Mouse (Mus musculus) spleen, adult 2 months (tissue): ENCODE measurements at regions not wholly inside any gene's neighbourhood (a gene's known extent, or its start where the extent isn't known, plus 50 kb on each side); places are given as distances from the start of the nearest gene placed in this dataset.

Experiments used
- DNase-seq, 2 experiments: peaks; one replicate each; pipeline versions ENCODE4 v3.0.0 to v3.0.0-alpha.2; 2012 to 2021; ENCODE audit warnings: low spot score in 2 of 2, low read depth in 1 of 2
- H3K27ac ChIP-seq: fragments of 200-500 bp; 2 replicates; pipeline ENCODE4 v1.5.1; 2012; ENCODE audit warnings: low read length, inconsistent platforms; ENCODE audit not compliant: insufficient read depth
- H3K27me3 ChIP-seq: fragments of 200-500 bp; 2 replicates; pipeline ENCODE4 v1.6.1; 2012; ENCODE audit warnings: mild to moderate bottlenecking, moderate library complexity, low read length, inconsistent platforms; ENCODE audit not compliant: control insufficient read depth, insufficient read depth
- H3K36me3 ChIP-seq: fragments of 200-500 bp; 2 replicates; pipeline ENCODE4 v1.6.1; 2012; ENCODE audit warnings: mild to moderate bottlenecking, low read length, inconsistent platforms; ENCODE audit not compliant: control insufficient read depth, insufficient read depth
- H3K4me1 ChIP-seq: fragments of 200-500 bp; 2 replicates; pipeline ENCODE4 v1.6.1; 2011; ENCODE audit warnings: inconsistent platforms; ENCODE audit not compliant: control insufficient read depth, insufficient read depth, insufficient read length
- H3K4me3 ChIP-seq: fragments of 200-500 bp; 2 replicates; pipeline ENCODE4 v1.5.1; 2011; ENCODE audit warnings: mild to moderate bottlenecking, inconsistent platforms; ENCODE audit not compliant: insufficient read depth, insufficient read length; ENCODE audit errors: extremely low read depth
- CTCF ChIP-seq: fragments of 200-500 bp; IDR thresholded peaks from 2 replicates; pipeline ENCODE4 v1.5.1; 2011; ENCODE audit warnings: mild to moderate bottlenecking, inconsistent platforms; ENCODE audit not compliant: insufficient read depth, insufficient read length, insufficient replicate concordance; ENCODE audit errors: extremely low read depth
- POLR2A ChIP-seq: fragments of 200-500 bp; IDR thresholded peaks from 2 replicates; pipeline ENCODE4 v1.6.1; 2011; ENCODE audit warnings: low read depth, low read length, inconsistent platforms
- WGBS: fragments of 180-500 bp; shearing (Covaris S2); methylation state at CpG from one replicate; pipeline ENCODE4 v1.1.7; 2018; 5-methylcytosine and 5-hydroxymethylcytosine counted together

DNA sequence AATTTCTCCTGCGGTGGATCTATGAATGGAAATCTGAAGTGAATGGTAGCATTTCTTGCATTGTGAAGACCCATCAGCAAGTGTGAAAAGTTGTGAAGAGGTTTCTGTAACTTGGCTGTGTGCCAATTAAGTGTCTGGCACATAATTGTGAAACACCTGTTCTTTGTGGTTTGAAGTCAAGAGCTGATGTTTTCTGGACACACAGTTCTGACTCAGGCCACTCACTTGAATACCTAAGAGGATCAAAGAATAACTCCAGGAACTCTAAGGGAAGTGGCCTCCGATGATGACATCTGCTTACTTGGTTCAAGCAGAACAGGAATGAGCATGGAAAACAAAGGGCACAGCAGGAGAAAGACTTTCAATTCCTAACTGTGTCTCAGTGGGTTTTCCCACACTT, 534.2 kb downstream of the 1810013L24Rik start:
- H3K27me3 ChIP-seq: no peaks in the 10 kb centered on the region
- 51% methylated on average over 2 of the region's 2 CpGs for WGBS
- TF ChIP-seq CTCF (no peak), POLR2A (no peak)

DNA sequence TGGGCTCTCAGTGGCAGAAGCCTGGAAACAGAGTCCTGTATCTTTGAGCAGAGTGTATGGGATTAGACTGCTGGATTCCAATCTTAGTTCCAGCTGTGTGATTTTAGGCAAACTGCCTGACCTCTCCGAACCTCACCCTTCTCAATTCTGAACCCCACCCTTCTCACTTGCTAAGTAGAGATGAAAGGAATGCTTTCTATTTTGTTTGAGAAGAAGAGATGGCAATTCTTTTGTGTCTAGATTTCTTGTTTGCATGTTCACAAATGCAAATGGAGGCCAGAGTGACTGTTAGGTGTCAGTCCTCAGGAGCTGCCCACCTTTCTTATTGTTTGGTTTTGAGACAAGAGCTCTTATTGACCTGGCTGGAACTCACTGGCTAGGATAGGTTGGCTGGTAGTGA, 561.1 kb downstream of the 1810013L24Rik start:
- H3K36me3 ChIP-seq: no peaks in the 10 kb centered on the region
- no peaks in the 10 kb centered on the region for H3K27me3 ChIP-seq
- DNase-seq: no peak
- WGBS: 70% methylated on average over 1 of the region's 1 CpGs
- no peak overlapping the region for H3K27ac ChIP-seq
- no peaks in the 10 kb centered on the region for H3K4me1 ChIP-seq
- TF ChIP-seq CTCF (no peak), POLR2A (no peak)
- no peak overlapping the region for H3K4me3 ChIP-seq

More for the DNA sequence above, 534.2 kb downstream of the 1810013L24Rik start:
- Histone ChIP-seq H3K4me3 (no peak overlapping the region), H3K4me1 (no peaks in the 10 kb centered on the region), H3K36me3 (no peaks in the 10 kb centered on the region), H3K27ac (no peak overlapping the region)
- DNase-seq: no peak

DNA sequence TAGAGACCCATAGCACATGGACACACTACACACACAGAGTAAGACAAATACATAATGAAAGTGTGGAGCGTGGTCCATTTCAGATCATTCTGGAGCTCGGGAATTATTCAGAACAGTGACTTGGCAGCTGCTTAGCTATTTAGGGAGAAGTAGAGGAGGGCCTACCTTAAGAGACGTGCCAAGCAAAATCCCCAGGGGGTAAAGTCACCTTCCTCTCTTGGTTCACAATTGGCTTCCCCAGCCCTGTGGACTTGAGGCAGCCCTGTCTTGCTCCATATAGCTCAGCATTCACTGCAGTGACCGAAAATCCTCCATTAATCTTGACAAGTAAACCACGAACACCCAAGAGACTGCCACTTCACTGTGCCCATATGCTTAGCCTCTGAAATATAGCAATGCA, 574.8 kb downstream of the 1810013L24Rik start:
- 73% methylated on average over 5 of the region's 5 CpGs for WGBS
- no peaks in the 10 kb centered on the region; the same call in 1 of the 2 replicates for H3K27me3 ChIP-seq
- TF ChIP-seq POLR2A (no peak), CTCF (no peak)
- no peak overlapping the region for H3K4me3 ChIP-seq
- no peaks in the 10 kb centered on the region for H3K4me1 ChIP-seq
- DNase-seq: no peak
- H3K27ac ChIP-seq: no peak overlapping the region
- no peaks in the 10 kb centered on the region for H3K36me3 ChIP-seq

DNA sequence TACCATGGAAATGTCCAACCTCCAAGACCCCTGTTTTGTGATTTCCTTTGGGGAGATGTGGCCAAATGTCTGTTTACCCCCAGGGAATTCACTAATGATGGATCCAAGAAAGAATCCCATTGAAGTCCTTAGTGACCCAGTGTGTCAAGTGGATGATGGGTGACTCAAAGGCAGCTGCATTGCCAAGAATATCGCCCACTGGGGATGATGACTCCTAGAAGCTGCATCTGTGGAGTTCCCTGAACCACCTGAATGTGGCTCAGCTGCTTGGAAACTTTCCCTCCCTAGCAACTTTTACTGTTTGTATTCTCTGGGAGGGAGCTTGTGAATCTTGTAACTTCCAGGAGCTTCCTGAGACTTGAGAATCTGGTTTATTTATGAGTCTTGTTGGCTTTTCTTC, 578.3 kb downstream of the 1810013L24Rik start:
- 85% methylated on average over 1 of the region's 1 CpGs for WGBS
- no peak overlapping the region for H3K4me3 ChIP-seq
- no peak overlapping the region for H3K27ac ChIP-seq
- TF ChIP-seq POLR2A: no peak
- TF ChIP-seq CTCF: no peak
- H3K27me3 ChIP-seq: no peaks in the 10 kb centered on the region; the same call in 1 of the 2 replicates
- DNase-seq: no peak
- H3K4me1 ChIP-seq: no peaks in the 10 kb centered on the region
- no peaks in the 10 kb centered on the region for H3K36me3 ChIP-seq

DNA sequence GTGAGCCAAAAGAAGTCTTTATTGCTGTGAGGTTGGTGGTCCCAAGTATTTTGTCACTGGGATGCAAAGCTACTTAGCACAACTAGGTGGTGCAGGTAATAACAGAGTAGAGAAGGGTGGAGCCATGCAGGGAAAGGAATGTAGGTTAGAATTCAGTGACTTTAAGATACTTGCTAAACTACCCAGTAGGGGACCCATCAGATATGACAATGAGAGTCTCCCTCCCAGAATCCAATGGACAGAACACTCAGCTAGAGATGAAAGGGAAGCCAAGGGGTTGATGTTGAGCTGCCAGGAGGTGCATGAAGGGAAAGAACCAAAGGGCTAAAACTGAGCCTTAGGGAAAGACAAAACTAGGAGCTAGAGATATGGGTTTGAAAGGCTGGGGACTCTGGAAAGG, 564.9 kb downstream of the Grin2a start:
- no peak for TF ChIP-seq POLR2A
- no peak for TF ChIP-seq CTCF
- no peaks in the 10 kb centered on the region for H3K27me3 ChIP-seq
- no peaks in the 10 kb centered on the region for H3K36me3 ChIP-seq
- H3K4me1 ChIP-seq: no peaks in the 10 kb centered on the region
- H3K4me3 ChIP-seq: no peak overlapping the region
- no peak for DNase-seq
- H3K27ac ChIP-seq: no peak overlapping the region

DNA sequence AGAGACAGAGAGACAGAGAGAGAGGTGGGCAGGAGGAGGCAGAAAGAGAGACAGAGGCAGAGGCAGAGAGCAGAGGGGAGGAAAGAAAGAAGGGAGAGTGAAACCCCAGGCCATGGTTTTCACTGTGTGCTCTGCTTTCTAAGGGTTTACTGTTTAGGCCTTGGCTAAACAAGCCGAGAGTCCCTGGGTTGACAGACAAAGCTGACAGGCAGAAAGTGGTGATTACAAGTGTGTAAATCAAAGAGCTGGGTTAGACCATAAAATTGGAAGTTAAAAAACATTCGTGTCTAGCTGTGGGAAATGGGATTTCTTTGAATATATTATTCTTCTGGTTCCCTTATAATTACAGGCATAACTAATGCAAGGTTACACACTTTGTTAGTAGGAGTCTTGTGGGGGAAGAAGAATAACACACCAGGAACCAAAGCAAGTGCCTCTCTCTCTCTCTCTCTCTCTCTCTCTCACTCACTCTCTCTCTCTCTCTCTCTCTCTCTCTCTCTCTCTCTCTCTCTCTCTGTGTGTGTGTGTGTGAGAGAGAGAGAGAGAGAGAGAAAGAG, 556.0 kb downstream of the Grin2a start:
- no peak for TF ChIP-seq CTCF
- no peak for TF ChIP-seq POLR2A
- Histone ChIP-seq H3K4me1 (no peaks in the 10 kb centered on the region), H3K27me3 (no peaks in the 10 kb centered on the region), H3K36me3 (no peaks in the 10 kb centered on the region), H3K4me3 (no peak overlapping the region), H3K27ac (no peak overlapping the region)
- no peak for DNase-seq
- WGBS: 53% methylated on average over 2 of the region's 2 CpGs

DNA sequence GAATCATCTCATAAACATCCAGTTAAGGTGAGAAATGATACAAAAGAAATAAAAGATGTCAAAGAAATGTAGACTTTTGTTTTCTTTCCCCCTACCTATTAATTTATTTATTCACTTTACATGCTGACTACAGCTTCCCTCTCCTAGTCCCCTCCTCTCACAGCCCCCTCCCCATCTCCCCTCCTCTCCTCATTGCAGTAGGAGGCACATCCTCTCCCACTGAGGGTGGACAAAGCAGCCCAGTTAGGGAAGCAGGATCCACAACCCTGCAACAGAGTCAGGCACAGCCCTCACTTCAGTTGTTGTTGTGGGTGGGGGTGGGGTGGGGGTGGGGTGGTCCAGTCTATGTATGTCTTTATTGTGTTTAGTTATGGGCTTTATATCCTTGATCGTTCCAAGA, 555.5 kb downstream of the Grin2a start:
- DNase-seq: no peak
- Histone ChIP-seq H3K27me3 (no peaks in the 10 kb centered on the region), H3K4me3 (no peak overlapping the region), H3K4me1 (no peaks in the 10 kb centered on the region), H3K36me3 (no peaks in the 10 kb centered on the region), H3K27ac (no peak overlapping the region)
- 93% methylated on average over 1 of the region's 1 CpGs for WGBS
- TF ChIP-seq POLR2A: no peak
- TF ChIP-seq CTCF: no peak

DNA sequence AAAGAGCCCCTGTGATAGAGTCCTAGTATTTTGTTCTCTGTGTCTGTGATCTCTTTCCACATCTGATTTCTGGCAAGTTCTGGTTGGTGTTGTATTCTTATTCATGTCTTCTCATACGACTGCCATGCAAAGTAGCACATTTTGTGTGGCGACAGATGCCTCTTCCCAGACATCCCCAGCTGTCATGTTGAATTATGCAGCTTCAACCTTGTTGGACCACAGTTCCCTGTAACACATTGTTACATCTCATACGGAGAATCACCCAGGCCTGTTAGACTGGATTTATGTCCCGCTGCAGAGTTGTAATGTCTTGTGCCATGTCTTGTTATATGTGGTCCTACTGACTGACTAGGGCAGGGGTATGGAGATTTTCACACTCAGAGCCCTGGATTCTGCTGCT, 543.3 kb downstream of the Grin2a start:
- no peak for DNase-seq
- Histone ChIP-seq H3K27me3 (no peaks in the 10 kb centered on the region), H3K27ac (no peak overlapping the region), H3K36me3 (no peaks in the 10 kb centered on the region), H3K4me1 (no peaks in the 10 kb centered on the region), H3K4me3 (no peak overlapping the region)
- TF ChIP-seq POLR2A: no peak
- TF ChIP-seq CTCF: no peak
- 93% methylated on average over 4 of the region's 4 CpGs for WGBS
